Mouse (Mus musculus): ENCODE results near the gene Otulinl.

GRCm38 (mm10) chr15:27633941-27634900 lies 47.2 kb downstream of the Otulinl start:
- TF ChIP-seq CTCF (IDR thresholded peaks at IDR 0.05; ENCODE audit: extremely low read depth, insufficient read length, insufficient replicate concordance, low read depth, low read length) (no peak), POLR2A (IDR thresholded peaks at IDR 0.05; ENCODE audit: low read depth, low read length) (no peak)

Measured in small intestine, adult 2 months (tissue).